Mouse (Mus musculus): ENCODE measurements around the gene Slc2a3.
"Not testable (repeated sequence)": the region's sequence is repeated elsewhere in the genome, so short reads cannot be mapped to it uniquely, and the experiment has no call there.

The Slc2a3 gene

DNA sequence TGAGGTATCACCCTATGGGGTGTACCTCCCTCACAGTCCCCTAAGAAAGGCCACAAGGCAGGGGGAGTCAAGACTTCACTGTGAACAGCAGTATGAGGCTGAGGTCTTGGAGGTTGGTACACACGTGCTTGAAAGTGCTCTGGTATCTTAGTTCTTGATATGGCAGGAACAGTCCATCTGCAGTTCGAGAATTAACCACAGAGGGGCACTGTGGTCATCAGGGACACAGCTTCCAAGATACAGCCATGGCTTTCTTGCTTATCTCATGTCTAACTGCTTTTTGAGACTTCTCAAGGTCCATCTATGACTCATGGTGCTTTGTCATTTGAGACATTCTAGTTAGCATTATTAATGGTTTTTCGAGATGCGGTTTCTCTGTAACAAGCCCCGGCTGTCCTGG lies 3.0 kb upstream of the Slc2a3 start:
- DNase-seq (ENCODE audit: low spot score), result peak; percentile 91

DNA sequence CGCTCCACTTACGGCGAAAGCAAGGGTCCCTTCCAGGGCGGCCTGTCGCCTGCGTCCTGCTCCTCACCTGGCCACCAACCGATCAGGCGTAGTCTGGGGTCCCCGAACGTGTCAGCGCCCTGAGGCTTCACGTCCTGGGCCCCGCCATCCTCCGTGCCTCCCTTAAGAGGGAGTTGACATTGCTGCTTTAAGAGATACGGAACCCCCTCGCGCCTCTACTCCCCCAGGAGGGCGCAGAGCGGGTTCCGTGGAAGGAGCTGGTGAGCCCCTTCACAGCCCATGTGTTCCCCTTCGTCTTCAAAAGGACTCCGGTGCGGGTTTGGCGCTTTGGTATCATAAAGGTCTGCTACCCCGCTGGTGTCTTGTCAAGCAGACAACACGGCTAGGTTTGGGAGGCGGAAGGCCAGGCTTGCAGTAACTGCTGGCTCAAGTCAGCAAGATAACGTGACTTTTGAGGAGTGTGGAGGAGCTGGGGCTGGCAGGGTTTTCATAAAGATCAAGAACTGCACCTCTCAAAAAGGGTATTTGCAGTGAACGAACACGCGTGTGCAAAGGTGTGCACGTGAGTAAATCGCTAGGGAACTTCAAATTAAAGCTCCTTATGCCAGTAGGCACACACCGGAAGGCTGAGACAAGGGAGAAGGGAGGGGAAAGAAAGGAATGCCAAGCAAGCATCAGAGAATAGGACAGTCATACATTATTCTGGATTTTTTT lies 518 bp upstream of the Slc2a3 start:
- peak; percentile 65 for DNase-seq (ENCODE audit: low spot score)

DNA sequence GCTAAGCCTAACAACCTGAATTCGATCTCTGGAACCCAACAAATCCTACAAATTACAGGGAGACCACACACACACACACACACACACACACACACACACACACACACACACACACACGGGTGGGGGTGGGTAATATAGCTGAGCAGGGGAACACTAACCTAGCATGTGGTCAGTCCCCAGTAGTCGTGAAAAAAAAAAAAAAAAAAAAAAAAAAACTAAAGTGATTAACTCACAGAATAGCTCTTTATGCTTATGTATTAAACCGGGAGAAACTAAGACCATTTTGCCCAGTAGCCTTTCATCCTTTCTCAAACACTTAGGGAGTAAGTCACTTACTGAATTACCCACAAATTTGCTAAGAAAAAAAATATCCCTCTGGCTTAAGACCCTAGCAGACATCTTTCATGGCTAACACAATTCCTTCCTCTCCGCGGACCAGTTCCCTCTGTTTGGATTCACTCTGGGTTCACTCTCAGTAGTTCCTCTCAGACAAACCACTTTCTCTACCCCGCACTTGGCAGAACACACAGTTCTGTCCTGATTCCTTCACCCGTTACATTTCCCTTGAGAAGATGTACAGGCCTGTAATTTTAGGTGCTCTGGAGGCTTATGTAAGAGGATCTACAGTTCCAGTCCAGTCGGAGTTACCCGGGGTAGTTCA lies 670 bp downstream of the Slc2a3 start:
- no peak for DNase-seq (ENCODE audit: low spot score)

DNA sequence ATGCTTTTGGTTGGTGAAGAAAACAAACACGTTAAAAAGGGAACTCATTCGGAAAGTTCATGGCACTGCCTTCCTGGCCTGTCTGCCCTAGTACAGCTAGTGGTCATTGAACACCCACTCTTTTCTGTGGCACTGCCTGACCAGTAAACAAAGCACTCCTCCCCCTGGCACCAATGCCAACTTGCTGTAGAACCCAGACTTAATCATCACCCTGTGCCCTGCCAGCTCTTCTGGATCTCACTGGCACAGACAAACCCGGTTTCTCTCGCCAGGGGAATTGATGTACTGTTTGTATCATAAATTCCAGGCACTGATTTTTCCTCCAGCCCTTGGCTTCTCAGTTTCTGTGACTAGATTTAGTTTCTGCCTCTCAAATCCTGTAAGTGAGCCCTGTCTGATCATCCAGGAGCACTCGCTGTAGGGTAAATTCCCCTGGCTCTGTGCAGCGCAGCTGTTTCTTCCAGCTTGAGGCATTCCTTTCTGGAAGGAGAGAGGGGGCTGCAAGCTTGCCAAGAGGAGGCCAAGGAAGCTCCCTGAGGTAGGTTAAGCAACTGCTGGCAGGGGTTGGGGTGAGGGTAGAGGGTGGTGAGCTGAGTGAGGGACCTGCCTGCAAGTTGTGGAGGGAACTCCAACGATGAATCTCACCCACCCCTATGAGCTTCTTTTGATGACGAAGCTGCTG lies 6.0 kb downstream of the Slc2a3 start:
- no peak for DNase-seq (ENCODE audit: low spot score)

DNA sequence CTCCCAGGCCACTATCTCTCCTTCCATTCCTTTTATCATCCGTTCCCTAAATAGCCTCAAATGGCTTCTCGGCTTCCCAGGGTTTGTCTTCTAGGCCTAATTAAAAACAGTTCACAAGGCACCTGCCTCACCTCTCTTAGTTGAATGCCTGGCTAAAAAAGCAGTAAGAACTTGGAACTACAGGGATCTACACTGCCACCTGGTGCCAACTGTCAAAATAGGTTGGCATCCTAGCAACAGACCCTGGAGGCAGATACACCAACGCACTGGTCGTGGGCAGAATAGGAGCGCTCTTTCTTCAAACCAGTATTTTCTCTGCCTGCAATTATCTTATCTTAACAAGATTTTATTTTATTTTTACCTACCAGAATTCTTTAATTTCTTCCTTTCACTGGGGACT lies 15.2 kb downstream of the Slc2a3 start:
- DNase-seq (ENCODE audit: low spot score), result peak; percentile 74

DNA sequence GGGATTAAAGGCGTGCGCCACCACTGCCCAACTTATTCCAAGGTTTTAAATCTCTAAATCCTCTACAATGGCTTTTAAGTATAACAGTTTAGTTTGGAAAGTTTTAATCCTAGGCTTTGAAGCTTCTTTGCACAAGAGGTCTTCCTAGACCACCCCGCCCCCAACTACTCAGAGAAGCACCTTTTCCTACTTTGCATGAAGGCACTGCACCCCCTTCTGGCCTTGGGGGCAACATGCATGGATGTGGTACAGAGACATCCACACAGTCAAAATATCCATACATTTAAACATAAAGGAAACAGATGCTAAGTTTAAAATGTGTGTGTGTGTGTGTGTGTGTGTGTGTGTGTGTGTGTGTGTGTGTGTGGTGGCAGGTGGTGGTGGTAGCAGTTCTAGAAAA lies 16.6 kb downstream of the Slc2a3 start:
- DNase-seq (ENCODE audit: low spot score), result no peak

DNA sequence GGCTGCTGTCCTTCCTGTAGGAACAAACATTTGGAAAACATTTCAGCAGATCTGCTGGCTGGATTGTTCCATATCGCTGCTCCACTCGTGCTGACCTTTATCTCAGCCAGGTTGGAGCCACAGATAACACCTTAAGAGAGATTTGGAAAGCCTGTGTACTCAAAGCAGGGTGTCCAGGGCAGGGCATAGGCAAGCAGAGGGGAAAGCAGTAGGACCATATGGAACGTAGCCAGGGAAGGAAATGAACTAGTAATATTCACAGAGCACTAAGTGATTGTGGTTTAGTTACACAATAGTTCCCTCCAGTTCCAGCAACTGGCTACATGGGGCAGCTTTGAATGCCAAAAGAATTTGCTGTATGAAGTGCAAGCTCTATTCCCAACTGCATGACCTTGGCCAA lies 19.3 kb downstream of the Slc2a3 start:
- no peak for DNase-seq (ENCODE audit: low spot score)

DNA sequence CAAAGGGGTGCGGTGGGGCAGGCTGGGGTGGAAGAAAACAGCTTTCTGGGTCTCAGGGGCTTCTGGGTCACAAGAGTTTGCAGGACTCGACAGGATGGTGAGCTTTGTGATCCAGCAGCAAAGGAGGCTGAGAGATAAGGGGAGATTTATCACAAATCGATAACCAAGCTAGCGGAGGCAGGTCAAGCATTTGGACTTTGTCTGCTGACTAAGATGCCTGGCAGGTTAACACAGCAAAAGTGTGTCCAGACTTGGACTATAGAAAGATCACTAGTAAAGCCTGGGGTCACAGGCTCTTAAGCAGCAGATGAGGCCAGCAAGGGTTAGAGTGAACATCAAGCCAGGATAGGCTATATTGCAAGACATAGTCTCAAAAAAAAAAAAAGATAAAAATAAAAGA lies 20.3 kb downstream of the Slc2a3 start:
- DNase-seq (ENCODE audit: low spot score), result no peak

DNA sequence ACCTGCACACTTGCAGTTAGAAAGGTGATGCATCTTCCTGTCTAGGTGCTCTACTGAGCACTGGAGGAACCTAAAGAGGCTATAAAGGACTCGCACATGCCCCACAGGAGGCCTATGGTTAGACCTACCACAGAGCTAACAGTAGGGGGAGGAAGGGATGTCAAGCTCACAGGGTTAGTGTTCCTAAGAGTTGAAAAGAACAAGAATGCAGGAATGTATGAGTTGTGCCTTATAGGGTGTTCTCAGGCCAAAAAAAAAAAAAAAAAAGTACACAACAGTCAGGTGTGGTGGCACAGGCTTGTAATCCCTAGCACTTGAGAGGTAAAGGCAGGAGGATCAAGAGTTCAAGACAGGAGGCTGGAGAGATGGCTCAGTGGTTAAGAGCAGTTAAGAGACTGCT lies 21.5 kb downstream of the Slc2a3 start:
- DNase-seq (ENCODE audit: low spot score), result no peak

DNA sequence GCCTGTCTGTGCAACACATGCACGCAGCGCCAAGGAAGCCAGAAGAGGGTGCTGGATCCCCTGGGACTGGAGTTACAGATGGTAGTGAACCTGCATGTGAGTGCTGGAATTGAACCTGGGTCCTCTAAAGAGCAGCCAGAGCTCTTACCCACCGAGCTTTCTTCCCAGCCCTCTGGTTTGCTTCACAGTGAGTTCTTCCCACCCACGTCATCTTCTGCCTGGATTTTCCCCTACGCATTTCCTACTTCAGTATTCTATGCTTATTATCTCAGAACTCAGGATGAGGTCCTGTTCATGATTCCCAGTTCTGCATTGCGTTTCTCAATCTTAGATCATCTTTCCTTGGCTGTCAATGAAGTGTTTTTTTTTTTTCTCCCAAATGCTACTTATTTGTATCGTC lies 25.4 kb downstream of the Slc2a3 start:
- DNase-seq (ENCODE audit: low spot score), result no peak

DNA sequence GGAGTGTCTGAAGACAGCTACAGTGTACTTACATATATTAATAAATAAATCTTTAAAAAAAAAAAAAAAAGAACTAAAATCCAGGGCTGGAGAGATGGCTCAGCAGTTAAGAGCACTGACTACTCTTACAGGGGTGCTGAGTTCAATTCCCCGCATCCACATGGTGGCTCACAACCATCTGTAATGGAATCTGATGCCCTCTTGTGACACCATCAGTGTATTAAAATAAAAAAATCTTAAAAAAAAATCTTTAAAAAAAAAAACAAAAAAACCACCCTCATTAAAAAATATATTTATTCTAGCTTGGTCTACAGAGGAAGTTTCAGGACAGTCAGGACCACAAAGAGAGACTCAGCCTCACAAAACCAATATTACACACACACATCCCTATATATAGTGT lies 27.1 kb downstream of the Slc2a3 start:
- DNase-seq (ENCODE audit: low spot score), result no peak

DNA sequence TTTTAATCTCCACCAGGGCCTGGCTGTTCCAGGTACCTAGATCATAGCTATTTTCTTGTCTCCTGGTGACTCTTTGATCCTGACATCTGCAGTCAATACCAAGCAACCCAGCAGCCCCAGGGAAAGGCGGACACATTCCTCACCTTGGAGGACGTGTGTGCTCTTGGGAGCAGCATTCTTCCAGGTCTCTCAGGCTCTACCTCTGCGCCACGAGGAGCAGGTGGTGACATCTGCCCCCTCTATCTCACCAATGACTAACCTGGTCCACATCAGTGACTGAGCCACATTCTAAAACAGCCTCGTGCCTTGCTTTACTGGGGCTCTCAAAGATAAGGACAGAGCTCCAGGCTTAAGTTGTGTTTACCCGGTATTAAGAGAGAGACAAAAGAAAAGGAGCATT lies 28.7 kb downstream of the Slc2a3 start:
- no peak for DNase-seq (ENCODE audit: low spot score)

DNA sequence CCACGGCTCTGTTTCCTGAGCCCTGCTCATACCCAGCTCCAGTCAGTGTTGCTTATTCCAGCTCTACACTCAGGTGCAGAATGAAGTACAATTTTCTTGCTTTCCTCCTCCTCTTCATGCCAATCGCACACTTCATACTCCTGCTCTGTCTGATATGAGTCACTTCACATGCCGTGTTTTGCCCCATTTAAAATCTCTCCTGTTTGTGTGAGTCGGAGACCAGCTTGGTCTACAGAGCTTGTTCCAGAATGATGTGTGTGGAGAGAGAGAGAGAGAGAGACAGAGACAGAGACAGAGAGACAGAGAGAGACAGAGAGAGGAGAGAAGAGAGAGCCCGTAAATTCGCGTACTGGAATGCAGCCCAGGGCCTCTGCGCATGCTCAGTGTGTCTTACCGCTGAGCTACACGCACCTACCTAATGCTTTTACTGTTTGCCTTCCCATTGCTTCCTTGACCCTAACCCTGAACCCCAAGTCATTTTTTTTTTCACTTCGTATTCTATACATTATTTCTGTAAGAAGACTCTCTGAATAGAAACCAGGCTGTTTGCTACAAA lies 30.6 kb downstream of the Slc2a3 start:
- no peak for DNase-seq (ENCODE audit: low spot score)

DNA sequence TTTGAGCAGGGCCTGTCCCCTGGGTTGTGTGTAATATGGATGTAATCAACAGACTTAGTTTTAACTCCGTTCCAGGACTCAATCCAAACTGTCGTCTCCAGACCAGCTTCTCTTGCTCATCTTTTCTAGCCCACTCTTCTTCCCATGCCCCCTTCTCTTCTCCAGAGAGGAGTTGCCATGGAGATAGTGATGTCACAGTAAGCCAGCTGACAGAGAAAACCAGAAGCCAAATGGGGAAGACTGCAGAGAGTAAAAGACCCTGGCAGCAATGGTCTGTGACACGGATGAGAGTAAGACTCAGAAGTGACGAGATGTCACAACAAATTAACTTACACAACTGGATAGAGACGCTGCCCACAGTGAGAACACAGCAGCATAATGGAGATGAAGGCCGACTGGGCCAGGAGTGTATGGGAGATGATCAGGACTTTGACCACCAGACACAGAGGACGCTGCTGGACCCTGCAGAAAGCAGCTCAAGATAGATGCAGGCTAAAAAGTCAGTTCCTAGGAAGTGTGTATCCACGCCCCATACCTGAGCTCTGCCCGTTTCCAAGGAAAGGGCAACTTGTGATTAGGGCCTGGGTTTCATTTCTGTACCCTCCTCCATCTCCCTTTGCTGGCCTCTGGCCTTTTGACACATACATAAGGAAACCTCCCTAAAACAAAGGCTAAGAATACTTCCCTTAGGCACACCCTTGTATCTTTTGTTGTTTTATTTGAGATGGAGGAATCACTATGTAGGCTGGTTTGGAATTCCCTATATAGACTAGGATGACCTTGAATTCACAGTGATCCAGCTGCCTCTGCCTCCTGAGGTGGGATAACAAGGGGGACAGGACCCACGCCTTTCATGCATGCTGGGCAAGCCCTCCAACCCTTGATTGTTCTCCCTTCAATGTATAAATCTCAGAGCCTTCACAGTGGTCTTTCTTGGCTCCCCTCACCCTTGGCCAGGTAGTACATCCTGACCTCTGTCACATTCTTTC lies 31.4 kb downstream of the Slc2a3 start:
- no peak for DNase-seq (ENCODE audit: low spot score)

DNA sequence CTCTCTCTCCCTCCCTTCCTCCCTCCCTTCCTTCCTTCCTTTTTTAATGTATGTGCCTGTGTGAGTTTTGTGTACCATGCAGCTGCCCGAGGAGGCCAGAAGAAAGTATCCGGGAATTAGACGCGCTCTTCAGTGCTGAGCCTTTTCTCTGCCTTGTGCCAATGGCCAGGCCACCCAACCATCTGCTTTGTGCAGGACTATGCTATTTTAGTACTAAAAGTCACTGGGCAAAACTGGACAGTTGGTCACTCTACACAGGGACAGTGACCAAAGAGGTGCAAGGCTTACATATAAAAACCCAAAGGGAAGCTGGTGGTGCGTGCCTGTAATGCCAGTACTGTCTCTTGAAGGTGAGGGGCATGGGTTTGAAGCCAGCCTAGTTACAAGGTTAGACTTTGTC lies 33.2 kb downstream of the Slc2a3 start:
- no peak for DNase-seq (ENCODE audit: low spot score)

DNA sequence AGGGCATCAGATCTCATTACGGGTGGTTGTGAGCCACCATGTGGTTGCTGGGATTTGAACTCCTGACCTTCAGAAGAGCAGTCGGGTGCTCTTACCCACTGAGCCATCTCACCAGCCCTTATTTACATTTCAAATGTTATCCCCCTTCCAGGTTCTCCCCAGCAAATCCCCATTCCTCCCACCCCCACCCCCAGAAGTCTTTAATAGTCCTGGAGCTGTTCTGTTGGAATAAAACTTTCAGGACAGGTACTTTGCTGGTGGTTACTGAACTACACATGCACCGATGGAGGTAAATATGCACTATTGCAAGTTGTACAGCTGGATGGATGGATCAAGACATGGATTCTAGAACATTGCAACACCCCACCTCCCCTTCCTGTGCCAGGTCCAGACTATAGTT lies 34.4 kb downstream of the Slc2a3 start:
- not testable (repeated sequence) for DNase-seq (ENCODE audit: low spot score)

DNA sequence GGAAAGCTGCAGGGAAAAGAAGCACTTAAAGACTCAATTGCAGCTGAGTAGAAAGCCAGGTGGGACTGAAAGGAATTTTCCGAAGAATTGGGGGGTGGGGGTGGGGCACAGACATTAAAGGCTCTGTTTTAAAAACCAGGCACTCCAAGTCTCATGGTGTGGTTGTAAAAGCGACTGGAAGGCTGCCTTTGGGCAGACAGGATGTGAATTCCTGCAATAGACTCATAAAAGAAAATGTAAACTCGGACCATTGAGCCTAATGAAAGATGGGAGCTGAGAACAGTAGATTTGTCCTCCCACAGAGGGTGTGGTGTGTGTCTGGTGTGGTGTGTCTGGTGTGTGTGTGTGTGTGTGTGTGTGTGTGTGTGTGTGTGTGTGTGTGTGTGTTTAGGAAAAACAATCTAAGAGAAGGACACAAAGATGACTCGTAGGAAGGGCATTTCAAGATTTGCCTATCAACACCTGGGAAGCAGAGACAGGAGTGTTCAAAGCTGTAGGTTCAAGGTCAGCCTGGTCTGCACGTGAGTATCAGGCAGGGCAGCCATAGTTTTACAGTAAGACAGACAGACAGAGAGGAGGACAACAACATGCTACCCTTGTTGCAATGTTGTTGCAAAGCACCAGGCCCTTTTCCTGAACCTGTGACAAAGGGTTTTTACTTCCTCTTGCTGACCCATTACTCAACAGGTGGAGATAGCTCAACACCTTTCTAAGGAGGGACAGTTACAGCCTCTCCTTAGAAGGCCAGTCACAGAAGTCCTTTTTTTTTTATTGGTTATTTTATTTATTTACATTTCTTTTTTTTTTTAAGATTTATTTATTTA lies 35.1 kb downstream of the Slc2a3 start:
- DNase-seq (ENCODE audit: low spot score), result no peak

DNA sequence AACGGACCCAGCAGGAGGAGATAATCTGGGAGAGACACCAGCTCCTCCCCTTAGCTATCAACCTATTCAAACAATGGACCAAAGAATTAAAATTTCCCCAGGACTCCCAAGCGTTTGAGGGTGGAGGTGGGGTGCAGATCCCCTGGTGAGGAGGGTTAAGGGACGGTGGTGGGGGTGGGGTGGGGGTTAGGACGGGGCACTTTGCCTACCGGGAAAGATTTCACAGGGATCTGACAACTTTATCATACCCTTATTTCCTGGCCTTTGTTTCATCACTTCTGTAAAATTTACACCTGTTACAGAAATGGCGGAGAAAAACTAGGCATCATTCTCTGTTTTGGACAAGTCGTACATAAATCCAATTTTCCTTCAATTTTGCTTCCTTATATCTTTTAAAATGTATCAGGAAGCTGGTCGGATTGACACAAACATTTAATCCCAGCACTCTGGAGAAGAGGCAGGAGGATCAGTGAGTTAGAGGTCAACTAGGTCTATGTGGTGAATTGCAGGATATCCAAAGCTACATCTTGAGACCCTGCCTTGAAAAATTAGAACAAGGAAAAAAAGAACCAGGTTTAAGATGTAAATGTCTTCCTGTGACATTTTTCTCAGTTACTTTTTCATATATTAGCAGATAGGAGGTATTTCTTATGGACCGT lies 36.0 kb downstream of the Slc2a3 start:
- no peak for DNase-seq (ENCODE audit: low spot score)

DNA sequence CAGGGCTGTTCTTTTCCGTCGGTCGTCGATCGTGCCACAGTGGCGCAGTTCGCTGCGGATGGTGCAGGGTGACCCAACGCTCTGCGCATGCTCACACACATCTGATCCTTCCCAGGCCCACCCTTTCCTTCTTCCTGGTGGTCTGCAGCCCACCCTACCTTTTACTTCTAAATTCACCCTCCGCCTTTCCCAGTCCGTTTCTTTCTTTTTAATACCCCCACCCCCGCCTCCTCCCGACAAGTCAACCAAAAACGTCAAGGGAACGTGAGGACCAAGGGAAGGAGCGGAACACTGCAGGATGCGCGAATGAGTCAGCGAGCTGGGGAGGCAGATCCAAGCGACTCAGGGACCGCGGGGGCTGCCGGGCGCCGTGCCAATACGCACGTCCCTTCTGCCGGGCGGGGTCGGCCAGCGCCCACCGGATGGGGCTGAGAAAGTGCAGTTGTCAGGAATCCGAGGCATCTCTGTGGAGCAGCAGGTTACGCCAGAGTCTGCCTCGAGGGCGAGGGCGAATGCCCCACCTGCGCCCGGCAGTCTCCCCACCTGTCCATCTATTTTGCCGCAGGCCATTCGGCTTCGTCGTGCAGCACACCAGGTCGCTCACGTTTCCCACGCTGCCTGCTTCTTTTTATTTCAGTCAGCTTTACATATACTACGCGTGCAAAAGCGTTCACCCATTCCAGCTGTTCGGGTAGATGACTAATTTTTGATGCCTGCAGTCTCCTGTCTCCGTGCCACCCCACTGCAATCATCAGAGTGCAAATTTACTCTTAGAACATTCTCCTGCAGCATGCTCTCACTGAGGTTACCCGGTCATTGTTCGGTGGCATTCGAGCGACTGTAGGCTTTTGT lies 36.8 kb downstream of the Slc2a3 start:
- DNase-seq (ENCODE audit: low spot score), result peak; percentile 58
